Mouse (Mus musculus): ENCODE results near the gene Gemin6.
"Not testable (repeated sequence)": the region's sequence is repeated elsewhere in the genome, so short reads cannot be mapped to it uniquely, and the experiment has no call there.

Gemin6 gene

DNA sequence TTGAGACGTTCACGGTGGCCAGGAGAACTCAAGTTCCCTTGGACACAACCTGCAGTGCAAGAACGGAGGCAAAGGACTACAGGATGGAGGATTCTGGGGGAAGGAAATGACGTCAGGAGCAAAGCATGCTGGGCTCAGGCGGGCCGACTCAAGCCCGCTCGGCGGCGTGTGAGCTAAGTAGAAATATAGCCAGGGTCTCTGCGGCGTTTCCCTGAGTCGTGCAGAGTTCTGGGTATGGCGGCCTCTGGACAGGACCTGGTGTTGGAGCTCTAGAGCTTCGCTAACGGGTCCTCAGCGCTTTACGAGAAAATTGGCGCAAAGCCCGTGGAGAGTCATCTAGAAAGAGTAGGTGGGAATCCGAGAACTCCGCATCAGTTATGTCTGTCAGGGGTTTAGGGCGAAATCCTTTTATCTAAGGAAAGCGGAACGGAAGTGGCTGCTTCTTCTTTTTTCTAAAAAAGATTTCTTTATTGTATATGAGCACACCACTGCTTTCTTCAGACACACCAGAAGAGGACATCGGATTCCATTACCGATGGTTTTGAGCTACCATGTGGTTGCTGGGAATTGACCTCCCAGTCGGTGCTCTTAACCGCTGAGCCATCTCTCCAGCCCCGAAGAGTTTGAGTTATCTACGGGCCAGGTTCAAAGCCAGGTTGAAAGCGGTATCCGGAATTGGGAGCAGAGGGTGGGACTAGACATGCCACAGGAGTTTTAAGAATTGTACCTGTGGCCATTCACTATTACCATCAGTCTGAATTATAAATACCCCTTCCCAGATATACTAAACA is at the start of gene Gemin6:
Gene Gemin6, plus strand, starts transcription at position 116 of the 791 bp plus-strand sequence.
- DNase-seq (ENCODE audit: low read depth, low spot score): peak; percentile 90

- DNase-seq (ENCODE audit: low read depth, low spot score): peak; percentile 70
Measured at GRCm38 (mm10) chr17:80174699-80175385, 49.4 kb upstream of the Gemin6 start.

GRCm38 (mm10) chr17:80175386-80175739 is 48.9 kb upstream of the Gemin6 start:
- peak; percentile 77 for DNase-seq (ENCODE audit: low read depth, low spot score)

- DNase-seq (ENCODE audit: low read depth, low spot score): peak; percentile 45
Measured at GRCm38 (mm10) chr17:80175966-80176365, 48.3 kb upstream of the Gemin6 start.

GRCm38 (mm10) chr17:80178846-80179245 is 45.4 kb upstream of the Gemin6 start:
- DNase-seq (ENCODE audit: low read depth, low spot score): not testable (repeated sequence)

DNA sequence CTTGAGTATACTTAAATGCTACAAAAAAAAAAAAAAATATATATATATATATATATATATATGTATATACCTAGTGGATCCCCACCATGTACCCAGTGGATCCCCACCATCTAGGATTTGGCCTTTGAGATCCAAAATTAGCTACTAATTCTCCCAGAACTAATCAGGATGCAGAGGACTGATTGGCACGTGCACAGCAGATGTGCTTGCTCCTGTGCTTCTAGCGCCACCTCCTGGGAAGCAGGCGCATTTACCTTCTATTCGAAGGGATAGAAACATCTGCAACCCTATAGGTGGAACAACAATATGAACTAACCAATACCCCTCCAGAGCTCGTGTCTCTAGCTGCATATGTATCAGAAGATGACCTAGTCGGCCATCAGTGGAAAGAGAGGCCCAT is 44.3 kb upstream of the Gemin6 start:
- DNase-seq (ENCODE audit: low read depth, low spot score): peak; percentile 88

GRCm38 (mm10) chr17:80180468-80180867 is 43.8 kb upstream of the Gemin6 start:
- no peak for DNase-seq (ENCODE audit: low read depth, low spot score)

DNA sequence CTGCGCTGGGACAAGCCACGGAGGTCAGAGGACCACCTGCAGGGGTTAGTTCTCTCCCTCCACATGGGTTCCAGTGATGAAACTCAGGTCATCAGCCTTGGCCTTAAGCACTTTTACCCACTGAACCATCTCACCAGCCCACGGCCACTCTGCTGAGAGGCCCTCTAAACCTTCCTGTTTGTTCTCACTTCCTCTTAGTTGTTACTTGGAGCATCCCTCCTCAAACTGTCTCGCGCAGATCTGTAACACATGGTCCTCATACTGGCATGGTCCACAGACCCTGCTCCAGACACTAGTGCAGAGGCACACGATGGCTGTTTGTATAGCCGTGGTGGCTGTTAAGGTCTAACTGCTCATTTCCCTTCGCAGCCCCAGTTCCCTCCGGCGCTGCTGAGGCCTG is 40.6 kb upstream of the Gemin6 start:
- no peak for DNase-seq (ENCODE audit: low read depth, low spot score)

- DNase-seq (ENCODE audit: low read depth, low spot score): peak; percentile 70
Measured at GRCm38 (mm10) chr17:80193075-80193474, 31.2 kb upstream of the Gemin6 start.

- DNase-seq (ENCODE audit: low read depth, low spot score): no peak
Measured at GRCm38 (mm10) chr17:80199160-80199778, 25.0 kb upstream of the Gemin6 start.

GRCm38 (mm10) chr17:80205657-80206056 is 18.6 kb upstream of the Gemin6 start:
- DNase-seq (ENCODE audit: low read depth, low spot score): peak; percentile 14

DNA sequence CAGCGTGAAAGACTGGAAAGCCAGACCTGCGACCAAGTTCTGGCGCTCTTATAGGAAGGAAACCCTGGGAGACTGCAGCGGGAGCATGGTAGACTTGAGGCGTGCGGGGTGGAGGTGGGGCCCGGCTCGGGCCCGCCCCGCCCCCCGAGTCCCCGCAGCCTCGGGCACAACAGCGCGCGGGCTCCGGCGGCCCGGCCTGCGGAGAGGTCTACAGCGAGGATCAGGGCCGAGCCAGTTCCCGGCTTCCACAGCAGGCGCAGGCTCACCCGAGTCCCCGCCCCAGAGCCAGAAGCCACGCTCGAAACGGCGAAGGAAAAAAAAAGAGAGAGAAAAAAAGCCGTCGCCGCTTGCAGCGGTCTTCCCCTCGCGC is 18.0 kb upstream of the Gemin6 start:
- peak; percentile 67 for DNase-seq (ENCODE audit: low read depth, low spot score)

- DNase-seq (ENCODE audit: low read depth, low spot score): peak; percentile 97
Measured at GRCm38 (mm10) chr17:80206671-80207581, 17.3 kb upstream of the Gemin6 start, which contains the start of the genes Srsf7 and Ttc39d. Srsf7 (minus strand) TSS chr17:80207307. Ttc39d (plus strand) TSS chr17:80207460.

- DNase-seq (ENCODE audit: low read depth, low spot score): not testable (repeated sequence)
Measured at GRCm38 (mm10) chr17:80213998-80214397, 10.2 kb upstream of the Gemin6 start.

DNA sequence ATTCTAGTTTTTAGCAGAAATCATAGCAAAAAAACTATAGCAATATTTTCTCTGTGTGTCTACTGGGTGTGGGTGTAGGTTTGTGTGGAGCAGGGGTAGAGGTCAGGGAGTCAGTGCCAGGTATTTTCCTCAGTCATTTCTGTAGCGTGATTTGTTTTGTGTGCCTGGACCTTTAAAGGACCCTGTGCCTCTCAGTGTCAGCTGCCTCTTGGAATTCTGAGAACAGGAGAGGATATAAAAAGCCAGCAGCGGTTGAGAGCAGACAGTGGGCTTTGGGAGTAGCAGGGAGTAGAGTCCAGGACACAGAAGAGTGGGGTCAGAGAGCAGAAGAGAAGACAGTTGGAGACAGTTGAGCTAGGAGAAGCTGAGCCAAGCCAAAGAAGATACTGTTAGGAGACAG is 4.1 kb upstream of the Gemin6 start:
- no peak for DNase-seq (ENCODE audit: low read depth, low spot score)

- DNase-seq (ENCODE audit: low read depth, low spot score): peak; percentile 22
Measured at GRCm38 (mm10) chr17:80221202-80221601, 3.0 kb upstream of the Gemin6 start.

DNA sequence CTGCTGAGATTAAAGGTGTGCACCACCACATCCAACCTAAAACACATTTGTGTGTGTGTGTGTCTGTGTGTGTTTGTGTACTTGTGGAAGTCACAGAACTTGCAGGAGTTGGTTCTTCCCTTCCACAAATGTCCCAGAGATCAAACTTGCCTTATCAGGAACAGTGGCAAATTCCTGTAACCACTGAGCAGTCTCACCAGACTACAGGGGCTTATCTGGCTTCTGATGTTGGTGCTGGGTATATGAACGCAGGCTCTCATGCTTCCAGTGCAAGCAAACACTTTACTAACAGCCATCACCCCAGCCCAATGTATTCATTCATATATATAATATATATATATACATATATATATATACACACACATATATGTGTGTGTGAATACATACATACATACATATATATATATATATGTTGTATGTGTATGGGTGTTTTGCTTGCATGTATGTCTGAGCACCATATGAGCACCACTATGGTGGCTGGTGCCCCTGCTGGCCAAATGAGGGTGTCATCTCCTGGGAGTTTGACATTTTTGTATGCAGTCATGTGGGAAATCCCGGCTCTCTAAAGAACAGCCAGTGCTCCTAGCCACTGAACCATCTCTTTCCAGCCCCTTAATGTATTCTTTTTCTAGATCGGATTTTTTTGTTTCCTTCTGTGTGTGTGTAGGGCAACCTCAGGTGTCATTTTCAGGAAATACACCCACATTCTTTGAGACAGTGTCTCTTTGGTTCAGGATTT is 2.2 kb upstream of the Gemin6 start:
- peak; percentile 76 for DNase-seq (ENCODE audit: low read depth, low spot score)

GRCm38 (mm10) chr17:80223829-80224228 is 412 bp upstream of the Gemin6 start:
- DNase-seq (ENCODE audit: low read depth, low spot score): no peak

GRCm38 (mm10) chr17:80225142-80225541 is 901 bp downstream of the Gemin6 start:
- peak; percentile 22 for DNase-seq (ENCODE audit: low read depth, low spot score)

GRCm38 (mm10) chr17:80229396-80229795 is 5.2 kb downstream of the Gemin6 start:
- no peak for DNase-seq (ENCODE audit: low read depth, low spot score)

- DNase-seq (ENCODE audit: low read depth, low spot score): no peak
Measured at GRCm38 (mm10) chr17:80233844-80234243, 9.6 kb downstream of the Gemin6 start.
